Mouse (Mus musculus) embryo, embryonic 11 days (tissue): ENCODE results near the gene 2200002J24Rik.

Experiments
- DNase-seq: peaks from one replicate; pipeline ENCODE4 v3.0.0-alpha.2; 2015

2200002J24Rik gene

DNA sequence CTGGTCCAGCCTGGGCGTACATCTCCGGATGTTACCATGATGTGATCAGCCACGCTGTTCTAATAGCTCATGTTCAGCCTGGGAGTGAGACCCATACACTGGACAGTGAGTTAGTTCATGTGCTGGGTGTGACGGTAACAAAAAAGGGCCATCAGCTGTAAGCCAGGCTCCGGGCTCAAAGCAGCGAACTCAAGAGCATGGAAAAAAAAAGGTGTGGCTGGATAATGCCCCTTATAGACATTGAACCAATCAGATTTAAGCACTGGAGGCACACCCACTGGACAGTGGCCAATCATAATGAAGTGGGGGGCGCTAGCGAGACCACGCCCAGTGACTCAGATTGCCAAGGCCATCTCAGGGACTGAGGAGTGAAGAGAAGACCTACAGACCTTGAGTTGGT is at the start of gene 2200002J24Rik:
Gene 2200002J24Rik, plus strand, starts transcription at position 338 of the 400 bp plus-strand sequence.
- peak; percentile 42 for DNase-seq

DNA sequence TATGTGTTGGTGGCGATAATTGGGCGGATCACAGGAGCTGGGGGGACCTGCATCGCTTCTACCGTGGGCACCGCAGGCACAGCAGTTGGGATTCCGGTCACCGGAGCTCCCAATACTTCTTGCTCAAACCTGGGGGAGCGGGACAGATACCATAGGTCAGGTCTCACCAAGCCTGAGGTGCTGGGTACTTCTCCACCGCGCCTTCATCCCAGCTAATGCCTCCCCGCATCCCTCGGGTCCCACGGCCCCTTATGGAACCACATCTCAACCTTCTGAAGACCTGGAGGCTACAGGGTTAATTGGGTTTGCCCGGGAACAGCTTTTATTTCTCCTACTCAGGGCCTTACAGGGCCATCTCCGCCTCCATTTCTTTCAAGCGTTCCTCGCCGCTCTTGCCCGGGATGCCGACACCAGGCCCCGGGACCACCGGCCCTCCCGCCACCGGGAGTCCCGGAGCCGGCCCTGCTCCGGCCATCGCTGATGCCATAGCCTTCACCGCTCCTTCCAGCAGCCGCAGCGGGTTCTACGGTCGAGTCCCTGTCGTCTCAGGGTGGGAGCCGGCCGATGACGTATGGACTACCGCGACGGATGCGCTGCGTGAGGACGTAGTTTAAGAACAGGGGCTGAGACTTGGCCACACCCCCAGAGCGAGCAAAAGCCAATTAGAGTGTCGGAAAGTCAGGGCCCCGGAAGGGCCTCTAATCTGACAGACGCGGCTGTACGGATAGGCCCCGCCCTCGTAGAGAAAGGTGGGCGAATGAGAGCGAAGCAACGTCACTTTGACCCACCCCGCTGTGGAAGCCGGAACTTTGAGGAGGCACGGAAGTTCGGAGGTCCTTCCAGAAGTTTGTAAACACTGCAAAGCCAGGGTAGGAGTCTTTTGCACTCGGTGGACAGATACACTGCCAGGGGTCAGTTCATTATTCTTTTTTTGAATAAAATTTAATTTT is 48.9 kb upstream of the 2200002J24Rik start, which contains the start of gene Rbm42:
Gene Rbm42, minus strand, starts transcription at position 727 of the 950 bp plus-strand sequence.
- DNase-seq: peak; percentile 99

DNA sequence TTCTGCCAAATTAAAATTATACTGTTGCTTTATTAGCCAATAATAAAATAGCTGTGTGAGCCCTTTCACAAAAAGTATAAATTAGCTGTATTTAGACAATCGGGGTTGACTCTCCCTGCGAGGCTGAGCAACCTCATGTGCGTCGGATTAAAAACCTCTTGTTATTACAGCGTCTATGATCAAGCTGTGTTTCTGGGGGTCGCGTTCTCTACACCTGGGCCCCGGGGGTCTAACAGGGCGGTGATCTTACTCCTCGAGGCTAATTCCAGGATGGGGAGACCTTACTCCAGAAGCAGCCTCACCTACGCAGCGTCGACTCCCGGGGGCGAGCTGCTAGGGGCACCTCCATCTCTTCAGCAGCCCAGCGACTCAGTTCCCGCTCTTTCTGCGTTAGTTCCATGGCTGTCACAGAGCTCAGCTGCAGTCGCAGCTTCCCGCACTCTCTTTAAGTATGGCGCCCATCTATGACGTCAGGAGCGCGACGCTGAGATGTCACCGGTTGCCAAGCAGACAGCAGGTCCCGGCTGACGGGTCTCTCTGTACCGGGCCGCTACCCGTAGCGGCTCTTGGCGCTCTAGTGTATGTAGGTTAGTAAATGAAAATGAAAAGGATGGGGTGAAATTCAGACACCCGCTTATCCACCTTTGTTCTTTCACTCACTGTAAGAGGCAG is 34.1 kb upstream of the 2200002J24Rik start, which contains the start of gene Haus5:
Gene Haus5, minus strand, starts transcription at position 466 of the 672 bp plus-strand sequence.
- DNase-seq: peak; percentile 95

DNA sequence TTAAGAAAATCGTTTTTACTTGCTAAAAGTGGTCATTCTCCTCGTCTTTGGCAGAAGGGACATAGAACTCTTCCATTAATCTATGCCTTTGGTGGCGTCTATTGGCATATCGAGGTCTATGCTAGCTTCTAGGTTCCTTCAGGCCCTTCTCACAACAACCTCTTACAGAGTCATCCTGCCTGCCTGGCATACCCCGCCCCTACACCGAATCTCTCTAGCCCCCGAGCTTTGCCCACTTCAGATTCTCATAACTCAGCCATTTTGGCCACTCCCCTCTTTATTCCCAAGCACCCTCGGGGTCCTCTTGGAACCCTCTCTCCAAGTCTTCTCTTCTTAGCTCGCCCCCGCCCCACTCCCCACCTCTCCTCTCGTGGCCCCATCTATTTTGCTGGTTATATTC is 33.4 kb upstream of the 2200002J24Rik start:
- DNase-seq: peak; percentile 36

DNA sequence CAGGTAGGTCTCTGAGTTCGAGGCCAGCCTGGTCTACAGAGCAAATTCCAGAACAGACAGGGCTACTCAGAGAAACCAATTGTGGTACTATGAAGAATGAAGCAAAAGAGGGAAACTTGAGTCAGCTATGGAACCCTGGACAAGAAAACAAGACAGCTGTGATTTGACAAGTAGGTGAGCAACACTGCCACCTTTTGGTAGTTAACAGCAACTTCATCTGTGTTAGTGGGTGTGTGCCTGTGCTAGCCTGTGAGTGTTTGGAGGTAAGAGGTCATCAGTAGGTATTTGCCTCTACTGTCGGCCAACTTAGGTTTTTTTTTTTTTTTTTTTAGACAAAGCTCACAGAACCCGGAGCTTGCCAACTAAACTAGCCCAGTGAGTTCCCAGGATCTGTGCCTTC is 29.5 kb upstream of the 2200002J24Rik start:
- peak; percentile 14 for DNase-seq

DNA sequence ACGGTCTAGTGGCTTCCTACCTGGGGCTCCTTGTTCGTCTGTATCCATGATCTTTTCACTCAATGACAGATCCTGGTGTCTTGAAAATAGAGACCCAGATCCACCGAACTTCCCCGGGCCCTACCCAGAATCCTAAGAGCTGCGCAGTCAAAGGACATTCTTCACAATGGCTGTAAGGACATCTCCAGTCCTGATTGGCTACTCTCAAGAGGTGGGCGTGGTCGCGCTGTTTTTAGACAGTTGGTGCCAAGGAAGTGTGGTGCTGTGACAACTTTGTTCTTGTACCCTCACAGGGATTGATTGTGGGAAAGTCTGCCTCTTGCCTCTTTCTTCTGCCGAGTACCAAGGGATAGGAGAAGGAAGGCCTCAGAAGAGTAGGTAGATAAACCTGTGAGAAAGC is 27.2 kb upstream of the 2200002J24Rik start, which contains the start of gene Pmis2:
Gene Pmis2, minus strand, starts transcription at position 126 of the 400 bp plus-strand sequence.
- no peak for DNase-seq

DNA sequence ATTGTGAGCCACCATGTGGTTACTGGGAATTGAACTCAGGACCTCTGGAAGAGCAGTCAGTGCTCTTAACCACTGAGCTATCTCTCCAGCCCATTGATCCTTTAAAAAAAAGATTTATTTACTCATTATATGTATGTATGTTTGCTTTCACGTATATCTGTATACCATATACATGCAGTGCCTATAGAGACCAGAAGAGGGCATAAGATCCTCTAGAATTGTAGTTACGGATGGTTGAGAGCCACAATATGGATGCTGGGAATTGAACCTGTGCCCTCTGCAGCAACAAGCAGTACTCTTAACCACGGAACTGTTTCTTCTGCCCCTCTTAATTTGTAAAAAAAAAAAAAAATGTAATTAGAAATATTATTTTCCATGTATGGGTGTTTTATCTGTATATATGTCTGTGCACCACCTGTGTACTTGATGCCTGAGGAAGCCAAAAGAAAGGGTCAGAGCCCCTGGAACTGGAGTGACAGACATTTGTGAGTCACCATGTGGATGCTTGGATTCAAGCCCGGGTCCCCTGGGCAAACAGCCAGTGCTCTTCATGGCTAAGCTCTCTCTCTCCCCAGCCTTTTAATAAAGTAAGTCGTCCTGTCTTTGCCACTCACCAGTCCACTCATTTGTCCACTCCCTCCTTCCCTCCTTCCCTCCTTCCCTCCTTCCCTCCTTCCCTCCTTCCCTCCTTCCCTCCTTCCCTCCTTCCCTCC is 20.3 kb upstream of the 2200002J24Rik start:
- DNase-seq: no peak

DNA sequence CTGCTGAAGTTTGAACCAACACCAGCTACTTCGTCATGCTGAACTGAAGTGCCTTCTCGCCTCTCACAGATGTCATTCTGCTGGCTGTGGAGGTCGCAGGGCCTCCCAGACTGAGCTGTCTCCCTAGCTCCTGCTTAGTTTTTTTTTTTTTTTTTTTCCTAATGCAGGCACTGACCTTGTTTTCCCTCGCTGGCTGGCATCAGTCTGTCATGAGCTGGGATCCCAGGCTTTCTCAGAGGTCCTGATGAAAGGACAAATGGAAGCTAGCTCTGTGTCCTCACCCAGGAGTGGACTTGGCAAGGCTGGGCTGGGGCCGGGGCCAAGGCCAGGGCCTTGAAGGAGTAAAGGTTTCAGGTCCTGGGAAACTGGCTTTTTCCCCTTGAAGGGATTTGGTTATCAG is 16.8 kb upstream of the 2200002J24Rik start:
- DNase-seq: no peak

DNA sequence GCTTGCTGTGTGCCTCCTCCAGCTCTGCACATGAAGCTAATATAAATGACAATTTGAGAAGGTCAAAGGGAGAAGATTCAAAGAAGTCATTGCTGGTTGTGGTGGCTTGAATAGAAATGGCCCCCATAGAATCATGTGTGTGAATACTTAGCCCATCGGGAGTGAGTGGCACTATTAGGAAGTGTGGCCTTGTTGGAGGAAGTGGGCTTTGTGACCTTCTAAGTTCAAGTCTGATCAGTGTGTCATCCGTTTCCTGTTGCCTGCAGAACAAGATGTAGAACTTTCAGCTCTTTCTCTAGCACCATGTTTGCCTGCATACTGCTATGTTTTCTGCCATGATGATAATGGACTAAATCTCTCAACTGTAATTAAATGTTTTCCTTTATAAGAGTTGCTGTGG is 15.3 kb upstream of the 2200002J24Rik start:
- no peak for DNase-seq

DNA sequence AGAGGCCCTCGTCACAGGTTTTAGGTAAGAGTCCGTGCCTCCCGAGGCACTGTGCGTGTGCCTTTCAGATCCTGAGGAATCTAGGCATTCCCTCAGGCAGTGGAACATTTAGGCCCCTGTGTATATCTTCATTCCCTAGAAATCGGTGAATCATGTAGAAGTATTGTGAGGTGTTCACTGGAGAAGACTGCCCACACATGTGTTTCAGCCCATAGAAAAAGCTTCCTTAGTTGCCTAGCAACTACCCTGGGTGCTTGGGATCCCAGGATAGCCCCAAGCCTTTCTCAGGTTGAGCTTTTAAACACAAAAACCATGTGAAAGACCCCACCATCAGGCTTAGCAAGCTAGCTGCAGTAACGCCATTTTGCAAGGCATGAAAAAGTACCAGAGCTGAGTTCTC is 10.4 kb upstream of the 2200002J24Rik start:
- no peak for DNase-seq

DNA sequence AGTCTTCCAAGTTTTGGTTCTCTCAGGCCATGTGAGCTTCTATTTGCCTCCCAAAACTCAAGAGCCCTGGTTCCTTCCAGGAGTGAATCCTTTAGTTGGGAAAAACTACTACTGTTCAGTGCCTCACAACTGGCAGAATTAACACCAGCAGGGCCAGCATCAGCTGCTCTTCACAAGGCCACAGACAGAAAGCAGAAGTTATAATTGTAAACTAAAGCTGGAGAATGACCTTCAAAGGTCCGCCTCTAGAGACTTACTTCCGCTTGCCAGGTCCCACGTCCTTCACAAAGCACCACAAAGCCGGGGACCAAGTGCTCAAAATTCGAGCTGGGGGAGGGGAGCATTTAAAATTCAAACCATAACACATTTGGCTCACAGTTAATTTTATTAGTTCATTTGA is 625 bp upstream of the 2200002J24Rik start:
- no peak for DNase-seq

DNA sequence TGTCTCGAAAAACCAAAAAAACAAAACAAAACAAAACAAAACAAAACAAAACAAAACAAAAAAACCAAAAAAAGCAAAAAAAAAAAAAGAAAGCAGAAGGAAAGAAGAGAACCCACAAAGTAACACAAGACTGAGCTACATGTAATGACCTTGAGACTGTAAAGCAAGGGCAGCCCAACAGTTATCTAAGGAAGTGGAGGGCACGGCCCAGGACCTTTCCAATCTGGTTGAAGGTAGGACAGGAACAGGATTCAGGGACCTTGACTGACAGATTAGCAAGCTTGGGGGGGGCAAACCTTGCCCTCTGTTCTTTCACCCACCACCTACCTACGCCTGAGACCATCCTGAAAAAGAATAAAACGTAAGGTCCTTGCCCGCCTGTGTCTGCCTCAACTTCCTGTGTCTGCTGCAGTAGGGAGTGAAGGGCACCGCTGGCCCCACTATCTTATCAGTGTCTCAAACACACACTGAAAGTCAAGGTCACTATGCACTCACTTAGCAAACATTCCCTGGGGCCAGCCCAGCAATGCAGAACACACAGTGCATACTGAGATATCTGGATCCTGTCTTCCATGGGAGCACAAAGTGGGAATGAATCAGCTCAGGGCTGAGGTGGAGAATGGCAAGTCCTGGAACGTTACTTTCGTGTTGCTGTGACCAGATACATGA is 7.6 kb downstream of the 2200002J24Rik start:
- no peak for DNase-seq

DNA sequence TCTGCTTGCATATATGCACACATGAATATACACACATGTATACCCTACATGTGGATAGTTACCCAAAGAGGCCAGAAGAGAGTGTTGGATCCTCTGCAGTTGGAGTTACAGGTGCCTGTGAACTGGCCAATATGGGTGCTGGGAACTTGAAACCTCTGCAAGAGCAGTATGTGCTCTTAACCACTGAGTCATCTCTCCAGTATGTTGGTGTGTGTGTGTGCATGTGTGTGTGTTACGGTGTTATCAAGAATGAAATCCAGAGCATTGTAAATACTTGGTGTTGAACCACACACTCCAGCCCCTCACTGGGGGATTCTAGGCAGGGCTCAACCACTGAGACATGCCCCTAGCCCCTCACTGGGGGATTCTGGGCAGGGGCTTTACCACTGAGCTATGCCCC is 8.7 kb downstream of the 2200002J24Rik start:
- no peak for DNase-seq

DNA sequence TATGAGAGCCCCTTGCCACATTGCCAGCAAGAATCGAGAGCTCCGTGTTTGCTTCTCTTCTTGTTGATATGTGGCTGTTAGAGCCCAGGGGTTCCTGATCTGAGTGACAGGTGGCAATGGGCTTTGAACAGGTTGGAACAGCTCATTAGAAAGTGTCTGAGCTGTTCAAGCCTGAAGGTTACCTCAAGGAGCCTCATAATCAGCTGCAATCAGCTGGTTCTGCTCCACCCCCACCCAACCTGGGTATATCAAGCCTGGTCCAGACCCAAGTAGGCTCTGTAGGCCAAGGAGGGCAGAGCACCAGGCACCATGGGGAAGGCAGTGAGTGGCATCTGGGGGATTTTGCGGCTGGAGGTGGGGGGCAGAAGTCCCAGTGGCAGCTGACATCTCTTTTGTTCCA is 13.2 kb downstream of the 2200002J24Rik start, which contains the start of gene Atp4a:
Gene Atp4a, plus strand, starts transcription at position 268 of the 400 bp plus-strand sequence.
- no peak for DNase-seq

DNA sequence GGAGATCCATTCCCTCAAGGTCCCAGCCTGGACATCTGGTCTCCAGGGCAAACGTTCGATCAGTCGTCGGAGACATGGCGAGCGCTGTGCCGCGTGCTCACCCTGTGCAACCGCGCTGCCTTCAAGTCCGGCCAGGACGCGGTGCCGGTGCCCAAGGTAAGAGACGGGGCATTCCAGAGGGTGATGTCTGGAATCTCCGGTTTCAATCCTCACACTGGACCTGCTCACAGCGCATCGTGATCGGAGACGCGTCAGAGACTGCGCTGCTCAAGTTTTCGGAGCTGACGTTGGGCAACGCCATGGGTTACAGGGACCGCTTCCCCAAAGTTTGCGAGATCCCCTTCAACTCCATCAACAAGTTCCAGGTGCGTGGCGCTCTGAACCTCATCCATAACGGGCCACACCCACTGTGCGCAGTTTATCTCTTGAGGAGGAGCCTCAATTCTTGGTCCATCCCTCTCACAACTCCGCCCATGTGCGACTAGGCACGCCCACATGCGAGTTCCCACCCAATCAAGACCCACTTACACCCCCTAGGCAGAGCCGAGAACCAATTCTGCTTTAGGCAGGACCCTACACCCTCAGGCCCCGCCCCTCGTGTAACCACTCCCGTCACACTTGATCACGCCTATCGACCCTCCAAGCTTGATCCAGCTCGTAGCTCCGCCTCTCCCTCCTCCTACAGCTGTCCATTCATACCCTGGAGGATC is 18.4 kb downstream of the 2200002J24Rik start:
- DNase-seq: peak; percentile 93

DNA sequence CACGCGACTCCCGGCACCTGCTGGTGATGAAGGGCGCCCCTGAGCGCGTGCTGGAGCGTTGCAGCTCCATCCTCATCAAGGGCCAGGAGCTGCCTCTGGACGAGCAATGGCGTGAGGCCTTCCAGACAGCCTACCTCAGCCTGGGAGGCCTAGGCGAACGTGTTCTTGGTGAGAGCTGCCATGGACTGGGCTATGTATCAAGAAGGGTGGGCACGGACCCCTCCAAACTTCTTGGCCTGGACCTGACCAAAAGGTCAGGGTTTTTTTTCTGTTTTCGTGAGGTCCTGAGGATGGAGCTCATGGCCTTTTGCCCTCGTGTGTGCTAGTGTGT is 19.0 kb downstream of the 2200002J24Rik start:
- no peak for DNase-seq

DNA sequence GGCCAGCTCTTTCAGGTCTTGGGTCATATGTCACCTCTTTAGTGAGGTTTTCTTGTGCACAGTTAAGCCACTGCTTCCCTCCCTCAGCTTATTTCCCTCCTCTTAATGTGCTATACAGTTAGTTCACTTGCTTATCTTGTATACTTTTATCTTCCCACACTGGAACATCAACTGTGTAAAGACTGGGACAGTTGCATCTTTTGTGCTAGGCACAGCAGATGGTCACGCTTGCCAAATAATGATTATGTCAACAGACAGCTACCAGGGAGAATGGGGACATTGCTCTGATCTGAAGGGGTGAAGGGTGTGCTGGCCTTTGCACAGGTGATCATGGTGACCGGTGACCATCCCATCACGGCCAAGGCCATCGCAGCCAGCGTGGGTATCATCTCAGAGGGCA is 20.9 kb downstream of the 2200002J24Rik start:
- no peak for DNase-seq

DNA sequence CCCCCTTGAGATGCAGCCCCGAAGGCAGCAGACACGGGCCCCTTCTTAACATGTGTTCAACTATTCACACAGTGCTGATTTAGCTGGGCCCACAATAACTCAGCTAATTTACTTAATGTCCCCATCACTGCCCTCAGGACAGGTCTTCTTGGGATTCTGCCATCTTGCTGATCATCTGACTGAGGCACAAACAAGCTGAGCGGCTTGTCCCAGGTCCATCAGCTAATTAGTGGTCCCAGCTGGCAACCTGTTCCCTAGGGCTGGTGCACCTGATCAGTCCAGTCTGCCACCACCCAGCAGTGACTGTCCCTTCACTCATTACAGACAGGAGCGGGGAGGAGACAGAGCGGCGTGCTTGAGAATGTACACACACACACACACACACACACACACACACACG is 22.6 kb downstream of the 2200002J24Rik start:
- no peak for DNase-seq

DNA sequence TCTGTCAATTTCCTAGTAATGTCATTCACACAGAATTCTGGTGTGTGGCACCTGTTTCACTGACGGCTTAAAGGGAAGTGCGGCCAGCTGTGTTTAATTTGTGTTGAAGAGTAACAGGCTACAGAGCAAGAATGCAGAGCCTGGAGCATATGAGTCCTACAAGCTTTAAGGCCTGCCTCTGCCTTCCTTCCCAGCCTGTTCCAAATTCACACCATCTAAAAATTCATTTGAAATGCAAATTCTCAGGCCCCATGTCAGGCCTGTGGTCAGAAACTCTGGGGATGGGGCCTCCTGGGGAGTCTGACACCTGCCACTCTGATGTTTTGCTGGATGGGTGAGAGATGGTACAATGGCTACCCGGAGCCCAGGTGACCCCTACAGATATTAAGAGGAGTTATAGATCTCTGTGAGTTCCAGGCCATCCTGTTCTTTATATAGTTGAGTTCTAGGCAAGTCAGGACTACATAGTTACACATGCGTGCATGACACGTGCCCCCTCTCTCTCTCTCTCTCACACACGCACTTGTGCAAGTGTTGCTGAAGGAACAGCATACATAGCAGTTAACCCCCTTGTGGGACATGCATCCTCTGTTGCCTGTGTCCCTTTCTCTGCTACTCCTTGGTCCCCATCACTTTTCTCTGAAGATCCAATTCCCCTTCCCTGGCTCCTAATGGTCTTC is 24.7 kb downstream of the 2200002J24Rik start:
- DNase-seq: peak; percentile 28

DNA sequence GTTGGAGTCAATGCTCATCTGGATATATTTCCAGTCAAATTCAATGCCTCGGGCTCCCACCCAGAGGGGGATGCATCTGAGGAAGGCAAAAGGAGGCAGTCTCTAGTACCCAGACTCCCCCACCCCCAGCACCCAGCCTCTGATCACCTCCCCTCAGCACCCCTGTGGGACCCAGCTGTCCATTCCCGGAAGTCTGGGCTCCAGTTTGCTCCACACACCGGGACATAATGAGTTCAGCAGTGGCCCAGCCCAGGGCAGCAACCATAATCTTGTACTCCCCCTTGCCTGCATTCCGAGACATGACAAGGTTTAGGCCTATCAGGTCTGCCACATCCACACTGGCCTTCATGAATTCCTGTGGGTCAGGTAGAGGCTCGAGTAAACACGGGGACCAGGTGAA is 29.5 kb downstream of the 2200002J24Rik start:
- no peak for DNase-seq

DNA sequence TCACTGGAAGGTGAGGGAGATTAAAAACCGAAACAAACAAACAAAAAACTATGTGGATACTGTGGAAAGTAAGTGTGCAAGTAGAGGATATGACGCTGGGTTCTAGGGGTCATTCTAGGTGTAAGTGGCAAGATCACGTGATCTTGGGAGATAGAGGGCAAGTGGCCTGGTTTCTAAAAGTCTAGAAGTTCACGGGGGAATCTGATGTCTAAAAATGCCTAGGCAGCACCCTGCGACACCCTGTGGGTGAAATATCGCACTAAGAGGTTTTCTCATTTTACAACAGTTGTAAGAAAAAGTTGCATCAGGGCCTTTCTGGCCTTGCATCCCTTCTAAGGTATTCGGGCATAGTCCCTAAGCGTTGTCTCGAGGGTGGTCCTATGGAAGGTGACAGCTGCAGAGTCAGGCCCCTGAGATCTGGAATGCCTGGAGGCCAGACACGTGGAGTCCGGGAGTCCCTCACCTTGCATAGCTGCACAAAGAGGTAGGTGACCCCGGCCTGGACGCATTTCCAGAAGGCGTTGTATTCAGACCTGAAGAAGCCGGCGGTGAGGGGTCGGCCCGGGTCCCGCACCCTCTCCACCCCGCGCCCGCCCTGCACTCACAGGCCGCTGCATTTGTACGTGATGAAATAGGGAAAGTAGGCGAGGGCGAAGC is 30.1 kb downstream of the 2200002J24Rik start:
- DNase-seq: peak; percentile 12
